Mouse (Mus musculus) thymus, postnatal 0 days (tissue): ENCODE results near the gene Pkd1. TPM values are rescaled to one million over a fixed set of nuclear protein-coding genes. Genes with fewer than 3 reads are reported as not detected.

ENCODE experiments used
- DNase-seq: peaks from one replicate; pipeline ENCODE4 v3.0.0-alpha.2; 2015; ENCODE audit warnings: low spot score
- polyA plus RNA-seq: library from polyadenylated mRNA; unstranded; fragments of >200 nt; fragmentation: Nextera tagmentation; extraction: Ambion mirVana; gene quantifications from 2 replicates; pipeline ENCODE4 v1.2.1, GENCODE M21; 2015

Gene Pkd1
- 4.6 and 6.4 TPM in 2 replicates for polyA plus RNA-seq

- DNase-seq, result peak; percentile 100
Observed at GRCm38 (mm10) chr17:24549618-24550415, at the start of gene Pkd1. Gene Pkd1, plus strand, starts transcription at chr17:24549834.

GRCm38 (mm10) chr17:24502208-24502607, 47.4 kb upstream of the Pkd1 start:
- no peak for DNase-seq

- DNase-seq, result no peak
Observed at GRCm38 (mm10) chr17:24504085-24504484, 45.5 kb upstream of the Pkd1 start.

DNA sequence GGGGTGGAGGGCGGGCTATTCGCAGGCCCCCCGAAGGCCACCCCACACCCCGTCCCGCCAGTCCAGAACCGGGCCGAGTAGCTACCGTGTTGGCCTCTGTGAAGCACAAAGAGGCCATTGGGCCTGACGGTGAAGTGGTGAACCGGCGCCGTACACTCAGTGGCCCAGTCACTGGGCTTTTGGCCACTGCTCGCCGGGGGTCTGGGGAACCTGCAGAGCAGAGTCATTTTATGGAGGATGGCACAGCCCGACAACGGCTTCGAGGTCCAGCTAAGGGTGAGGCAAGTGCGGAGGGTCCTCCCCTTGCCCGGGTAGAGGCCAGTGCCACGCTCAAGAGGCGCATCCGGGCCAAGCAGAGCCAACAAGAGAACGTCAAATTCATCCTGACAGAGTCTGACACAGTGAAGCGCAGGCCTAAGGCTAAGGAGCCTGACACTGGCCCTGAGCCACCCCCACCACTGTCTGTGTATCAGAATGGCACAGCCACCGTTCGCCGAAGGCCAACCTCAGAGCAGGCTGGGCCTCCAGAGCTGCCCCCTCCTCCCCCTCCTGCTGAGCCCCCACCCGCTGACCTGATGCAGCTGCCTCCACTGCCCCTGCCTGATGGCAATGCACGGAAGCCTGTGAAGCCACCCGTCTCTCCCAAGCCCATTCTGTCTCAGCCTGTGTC, 44.2 kb upstream of the Pkd1 start:
- no peak for DNase-seq

GRCm38 (mm10) chr17:24506332-24507070, 43.1 kb upstream of the Pkd1 start:
- no peak for DNase-seq

GRCm38 (mm10) chr17:24507129-24507664, 42.4 kb upstream of the Pkd1 start:
- no peak for DNase-seq

GRCm38 (mm10) chr17:24507806-24508460, 41.7 kb upstream of the Pkd1 start:
- no peak for DNase-seq

DNA sequence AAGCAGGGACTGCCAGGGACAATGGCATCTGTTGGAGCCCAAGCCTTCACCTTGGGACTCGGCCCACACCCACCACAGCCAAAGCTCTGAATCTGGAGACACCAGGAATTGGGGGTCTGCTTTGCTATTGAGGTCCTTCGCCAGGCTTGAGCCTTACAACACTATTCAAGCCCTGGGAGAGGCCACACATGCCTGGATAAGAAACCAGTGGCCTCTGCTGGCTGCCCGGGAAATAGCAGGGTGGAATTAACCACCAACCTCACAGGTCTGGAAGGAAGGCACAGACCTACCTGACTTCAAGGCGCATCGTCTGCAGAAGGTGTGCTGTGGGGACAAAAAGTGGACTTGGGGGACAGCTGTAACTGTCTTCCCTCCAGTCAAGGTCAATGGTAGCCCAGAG, 36.0 kb upstream of the Pkd1 start:
- DNase-seq, result peak; percentile 15

DNA sequence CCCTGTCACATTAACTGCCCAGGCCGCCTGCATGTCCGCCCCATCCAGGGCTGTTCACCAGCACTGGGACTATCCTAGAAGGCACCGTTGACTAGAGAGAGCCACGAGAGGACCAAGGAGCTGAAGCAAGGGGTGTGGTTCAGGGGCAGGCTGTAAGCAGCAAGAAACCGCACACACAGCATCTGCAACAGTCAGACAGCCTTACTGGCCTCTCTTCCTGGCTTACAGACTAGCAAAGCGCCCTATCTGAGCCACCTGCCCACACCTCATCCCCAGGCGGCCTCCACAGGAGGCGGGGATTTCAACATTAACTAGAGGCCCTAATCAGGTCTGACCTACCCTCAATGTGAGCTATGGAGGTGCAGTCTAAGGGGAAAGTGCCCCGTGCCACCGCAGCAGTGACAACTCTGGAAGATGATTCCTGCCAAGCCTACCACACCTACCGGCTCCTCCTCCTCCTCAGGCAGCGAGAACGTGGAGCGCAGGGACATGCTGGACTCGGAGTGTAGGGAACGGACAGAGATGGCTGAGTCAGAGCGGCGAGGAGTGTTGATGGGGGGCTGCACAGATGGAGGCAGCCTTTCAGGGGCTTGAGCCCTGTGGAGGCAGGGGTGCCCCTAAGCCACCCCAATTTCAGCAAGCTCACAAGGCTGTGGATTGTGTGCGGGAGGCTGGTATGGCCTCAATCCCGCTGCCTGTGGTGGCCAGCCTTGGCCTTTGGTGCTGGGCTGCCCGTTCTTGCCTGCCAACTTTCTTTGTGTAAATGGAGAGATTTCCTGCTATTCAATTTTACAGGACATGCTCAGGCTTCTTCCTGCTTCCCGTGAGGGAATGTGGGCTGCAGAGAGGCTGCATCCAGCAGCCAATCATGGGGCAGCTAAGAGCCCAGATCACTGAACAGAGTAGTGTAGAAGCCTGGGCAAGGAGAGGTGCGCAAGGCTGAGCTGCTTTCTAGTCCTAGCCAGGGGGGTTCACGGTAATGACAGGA, 35.1 kb upstream of the Pkd1 start:
- no peak for DNase-seq

DNA sequence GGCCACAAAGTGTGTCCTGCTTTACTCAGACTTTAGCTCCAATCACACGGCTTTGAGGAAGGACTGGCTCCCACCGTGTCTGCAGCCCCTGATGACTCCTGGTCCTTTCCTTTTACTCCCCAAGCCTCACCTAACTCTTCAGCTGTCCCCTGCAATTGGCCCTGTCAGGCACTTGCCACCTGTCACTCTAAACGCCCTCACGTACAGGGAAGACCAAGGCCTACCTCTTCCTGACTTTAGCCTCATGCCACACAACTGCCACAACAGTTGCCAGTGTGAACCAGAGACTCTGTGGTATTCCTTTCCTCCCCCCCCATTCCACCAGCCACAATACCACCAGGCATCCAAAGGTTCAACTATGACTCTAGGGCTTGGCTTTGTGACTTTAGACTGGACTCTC, 29.2 kb upstream of the Pkd1 start:
- no peak for DNase-seq

DNA sequence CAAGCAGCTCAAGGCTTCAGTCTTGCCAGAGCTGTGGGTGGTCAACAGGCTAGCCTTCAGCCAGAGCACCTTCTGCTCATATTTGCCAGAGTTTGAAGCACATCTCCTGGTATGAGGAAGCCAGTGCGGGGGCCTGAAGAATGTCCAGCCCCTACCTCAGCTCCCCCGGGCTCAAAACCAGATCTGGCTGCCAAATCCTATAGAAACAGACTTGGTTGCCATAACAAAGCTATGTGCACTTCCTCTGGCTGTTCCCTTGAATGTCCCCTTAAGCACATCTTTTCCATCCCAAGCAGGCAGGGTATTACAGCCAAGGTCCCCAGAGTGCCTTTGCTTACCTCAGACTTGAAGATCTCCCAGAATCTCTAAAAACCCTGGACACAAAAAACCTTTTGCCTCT, 24.9 kb upstream of the Pkd1 start:
- no peak for DNase-seq

DNA sequence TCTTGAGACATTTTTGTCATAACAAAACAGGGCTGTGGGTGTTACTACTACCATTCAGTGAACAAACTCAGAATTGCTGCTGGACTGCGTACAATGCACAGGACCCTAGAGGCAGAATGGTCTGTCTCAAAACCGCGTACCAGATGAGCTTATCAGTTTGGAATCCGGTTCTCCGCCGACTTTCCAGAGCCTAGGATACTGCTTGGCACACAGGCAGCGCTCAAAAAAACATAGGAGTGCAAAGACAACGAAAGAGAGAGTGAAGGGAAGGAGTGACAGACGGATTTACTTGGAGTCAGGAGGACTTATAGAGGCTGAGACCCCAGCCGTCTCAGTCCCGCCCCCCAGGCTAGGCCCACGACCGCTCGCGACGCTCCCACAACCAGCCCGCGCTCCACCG, 22.3 kb upstream of the Pkd1 start:
- DNase-seq, result no peak

GRCm38 (mm10) chr17:24527723-24528559, 21.7 kb upstream of the Pkd1 start, which contains the start of gene Traf7:
Gene Traf7, minus strand, starts transcription at chr17:24527938.
- DNase-seq, result peak; percentile 99

- peak; percentile 14 for DNase-seq
Observed at GRCm38 (mm10) chr17:24528560-24528918, 21.1 kb upstream of the Pkd1 start.

DNA sequence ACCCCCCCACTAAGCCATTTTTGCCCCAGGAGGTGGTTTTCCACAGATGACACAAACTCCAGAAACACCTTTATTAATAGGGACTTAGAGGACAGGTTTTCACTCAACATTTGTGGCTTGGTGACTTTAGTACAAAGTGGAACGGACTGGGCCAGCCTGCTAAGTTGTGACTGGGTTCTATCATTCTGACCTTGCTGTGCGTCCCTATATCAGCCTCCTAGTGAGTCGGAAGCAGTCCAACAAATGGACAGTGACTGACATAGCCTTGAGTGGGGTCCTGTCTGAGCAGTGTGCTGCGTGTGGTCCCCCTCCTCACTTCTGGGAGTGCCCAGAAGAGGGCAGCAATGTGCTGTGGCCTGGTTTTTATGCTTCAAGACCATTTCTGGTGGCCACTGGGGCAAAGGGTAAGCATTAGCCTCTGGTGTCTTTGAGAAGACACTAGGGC, 20.6 kb upstream of the Pkd1 start:
- peak; percentile 65 for DNase-seq

DNA sequence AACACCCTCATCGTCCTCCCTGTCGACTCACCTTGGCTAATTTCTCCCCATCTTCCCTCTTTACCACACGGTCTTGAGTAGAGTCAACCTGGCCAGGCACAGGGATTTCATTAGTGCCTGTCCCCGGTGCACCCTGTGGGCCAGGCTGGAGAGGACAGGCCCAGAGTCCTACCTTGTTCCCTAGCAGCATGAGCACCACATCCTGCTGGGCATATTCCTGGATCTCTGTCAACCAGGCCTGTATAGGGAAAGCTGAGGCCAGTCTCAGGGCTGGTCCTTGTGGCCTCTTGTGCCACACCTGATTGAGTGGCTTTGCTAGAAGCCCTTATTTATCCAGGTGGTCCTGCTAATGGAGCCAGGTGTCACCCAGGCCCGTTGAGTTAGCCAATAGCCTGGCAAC, 19.8 kb upstream of the Pkd1 start:
- no peak for DNase-seq

DNA sequence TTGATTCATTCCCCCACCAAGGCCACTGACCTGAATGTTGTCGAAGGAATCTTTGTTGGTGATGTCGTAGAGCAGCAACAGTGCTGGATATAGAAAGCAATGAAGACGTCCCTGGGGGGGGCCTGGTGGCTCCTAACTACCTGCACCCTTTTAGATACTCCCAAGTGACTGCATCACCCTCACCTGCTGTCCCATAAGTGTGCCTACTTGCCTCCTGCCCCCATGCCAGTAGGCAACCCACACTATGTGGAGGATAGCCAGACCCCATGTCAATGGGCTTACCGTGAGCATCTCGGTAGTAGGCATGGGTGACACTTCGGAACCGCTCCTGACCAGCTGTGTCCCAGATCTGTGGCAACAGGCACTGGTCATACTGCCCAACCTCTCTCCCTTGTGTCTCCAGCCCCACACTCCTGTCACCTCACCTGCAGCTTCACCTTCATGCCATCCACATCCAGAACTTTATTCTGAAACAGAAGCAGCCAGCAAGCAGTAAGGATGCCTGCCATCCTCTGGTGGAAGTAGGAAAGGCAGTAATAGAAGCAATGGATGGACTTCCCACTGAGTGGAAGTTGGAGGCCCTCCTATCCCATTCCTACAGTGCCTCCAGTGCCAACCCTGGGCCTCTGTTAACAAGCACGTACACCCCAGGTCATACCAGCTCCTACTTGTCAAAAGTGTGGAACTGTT, 19.1 kb upstream of the Pkd1 start:
- DNase-seq, result no peak

GRCm38 (mm10) chr17:24531064-24531463, 18.6 kb upstream of the Pkd1 start:
- DNase-seq, result no peak
